Mouse (Mus musculus) CH12.LX (cell line): Measurements from ENCODE around the gene Olfr1406. TPM values are rescaled to one million over a fixed set of nuclear protein-coding genes. Genes with fewer than 3 reads are reported as not detected.

ENCODE experiments used
- DNase-seq: peaks from one replicate; pipeline ENCODE4 v3.0.0-alpha.2; 2013; ENCODE audit errors: extremely low read depth
- H3K27ac ChIP-seq: 2 replicates; pipeline ENCODE4 v1.5.1; 2012; ENCODE audit warnings: low read depth, mild to moderate bottlenecking, control low read depth, moderate library complexity; ENCODE audit not compliant: insufficient read depth
- H3K27me3 ChIP-seq: replicated peaks from 2 replicates; pipeline ENCODE3; 2012; ENCODE audit warnings: inconsistent platforms
- H3K36me3 ChIP-seq, 2 experiments: replicated peaks in 1 of 2; 2 replicates each; pipeline versions ENCODE3 to v1.6.1; 2012; ENCODE audit warnings: inconsistent platforms in 1 of 2, low read length in 1 of 2, mild to moderate bottlenecking in 1 of 2, mixed read lengths in 1 of 2, moderate library complexity in 1 of 2; ENCODE audit not compliant: control insufficient read depth in 1 of 2, insufficient read depth in 1 of 2
- H3K4me1 ChIP-seq, 2 experiments: 2 replicates each; pipeline ENCODE4 v1.6.1; 2012; ENCODE audit warnings: inconsistent platforms in 1 of 2, moderate library complexity in 1 of 2; ENCODE audit not compliant: insufficient read depth in 2 of 2, control insufficient read depth in 1 of 2
- H3K4me2 ChIP-seq: 2 replicates; pipeline ENCODE4 v1.6.1; 2012; ENCODE audit warnings: low read depth, mild to moderate bottlenecking, control low read depth; ENCODE audit not compliant: poor library complexity, insufficient read depth, severe bottlenecking
- H3K4me3 ChIP-seq, 3 experiments: fragments of 150-350 bp in 1 of 3; sonication (generic) in 1 of 3; replicated peaks in 1 of 3; 2 replicates each; pipeline versions ENCODE3 to v1.5.1; 2011 to 2012; ENCODE audit warnings: low read depth in 2 of 3, low read length in 2 of 3, mild to moderate bottlenecking in 2 of 3, moderate library complexity in 2 of 3, control low read depth in 1 of 3, improper control_type of control experiment in 1 of 3, inconsistent platforms in 1 of 3, mixed read lengths in 1 of 3; ENCODE audit not compliant: poor library complexity in 1 of 3
- H3K79me2 ChIP-seq: replicated peaks from 2 replicates; pipeline ENCODE4 v1.6.1; 2012; ENCODE audit warnings: mild to moderate bottlenecking, moderate library complexity; ENCODE audit not compliant: control insufficient read depth, poor library complexity, insufficient read depth, severe bottlenecking; ENCODE audit errors: extremely low read depth
- H3K9ac ChIP-seq: 2 replicates; pipeline ENCODE4 v1.6.1; 2012; ENCODE audit warnings: low read depth, mild to moderate bottlenecking, control low read depth, moderate library complexity; ENCODE audit not compliant: insufficient read depth
- H3K9me3 ChIP-seq: replicated peaks from 2 replicates; pipeline ENCODE3; 2012; ENCODE audit warnings: low read length, inconsistent platforms, mixed read lengths
- BHLHE40 ChIP-seq: IDR thresholded peaks from 2 replicates; pipeline ENCODE4 v1.6.1; 2011; ENCODE audit warnings: mild to moderate bottlenecking, low read depth, low read length, improper control_type of control experiment
- CHD2 ChIP-seq: IDR thresholded peaks from 2 replicates; pipeline ENCODE4 v1.6.1; 2011; ENCODE audit warnings: low read length, improper control_type of control experiment
- CTCF ChIP-seq, 2 experiments: IDR thresholded peaks in 1 of 2; conservative IDR thresholded peaks in 1 of 2; 2 replicates each; pipeline ENCODE4 v1.5.1; 2011 to 2012; ENCODE audit warnings: low read depth in 2 of 2, low read length in 2 of 2, improper control_type of control experiment in 1 of 2, inconsistent platforms in 1 of 2, mild to moderate bottlenecking in 1 of 2, moderate library complexity in 1 of 2
- E2F4 ChIP-seq: IDR thresholded peaks from 2 replicates; pipeline ENCODE4 v1.6.1; 2011; ENCODE audit warnings: low read depth, low read length, improper control_type of control experiment; ENCODE audit not compliant: insufficient replicate concordance
- ELF1 ChIP-seq: IDR thresholded peaks from 2 replicates; pipeline ENCODE4 v1.6.1; 2014; ENCODE audit warnings: low read depth, mild to moderate bottlenecking, inconsistent platforms, low read length, improper control_type of control experiment
- EP300 ChIP-seq: IDR thresholded peaks from 2 replicates; pipeline ENCODE4 v1.6.1; 2011; ENCODE audit warnings: low read length, improper control_type of control experiment
- ETS1 ChIP-seq: conservative IDR thresholded peaks from 2 replicates; pipeline ENCODE4 v1.6.1; 2012; ENCODE audit warnings: low read depth, mild to moderate bottlenecking, inconsistent platforms, low read length, improper control_type of control experiment, moderate library complexity
- HCFC1 ChIP-seq: IDR thresholded peaks from 2 replicates; pipeline ENCODE4 v1.6.1; 2012; ENCODE audit warnings: low read depth, mild to moderate bottlenecking, inconsistent platforms, low read length, improper control_type of control experiment
- JUN ChIP-seq: IDR thresholded peaks from 2 replicates; pipeline ENCODE4 v1.6.1; 2011; ENCODE audit warnings: low read depth, mild to moderate bottlenecking, low read length, improper control_type of control experiment, moderate library complexity; ENCODE audit not compliant: insufficient read depth
- JUND ChIP-seq: conservative IDR thresholded peaks from 2 replicates; pipeline ENCODE4 v1.6.1; 2011; ENCODE audit warnings: low read depth, low read length, improper control_type of control experiment
- KAT2A ChIP-seq: IDR thresholded peaks from 2 replicates; pipeline ENCODE4 v1.6.1; 2012; ENCODE audit warnings: low read length, improper control_type of control experiment, inconsistent platforms; ENCODE audit not compliant: insufficient replicate concordance
- MAFK ChIP-seq: IDR thresholded peaks from 2 replicates; pipeline ENCODE4 v1.6.1; 2011; ENCODE audit warnings: low read length, improper control_type of control experiment; ENCODE audit not compliant: insufficient replicate concordance
- MAX ChIP-seq: IDR thresholded peaks from 2 replicates; pipeline ENCODE4 v1.6.1; 2011; ENCODE audit warnings: low read length, improper control_type of control experiment
- MAZ ChIP-seq: IDR thresholded peaks from 2 replicates; pipeline ENCODE4 v1.6.1; 2012; ENCODE audit warnings: low read depth, mild to moderate bottlenecking, inconsistent platforms, low read length, improper control_type of control experiment, moderate library complexity
- MEF2A ChIP-seq: IDR thresholded peaks from 2 replicates; pipeline ENCODE4 v1.6.1; 2014; ENCODE audit warnings: low read depth, mild to moderate bottlenecking, inconsistent platforms, low read length, improper control_type of control experiment, borderline replicate concordance
- MYC ChIP-seq: IDR thresholded peaks from 2 replicates; pipeline ENCODE4 v1.6.1; 2011; ENCODE audit warnings: low read depth, mild to moderate bottlenecking, improper control_type of control experiment, low read length
- NRF1 ChIP-seq: IDR thresholded peaks from 2 replicates; pipeline ENCODE4 v1.6.1; 2014; ENCODE audit warnings: low read depth, mild to moderate bottlenecking, inconsistent platforms, low read length, improper control_type of control experiment, moderate library complexity
- PAX5 ChIP-seq: IDR thresholded peaks from 2 replicates; pipeline ENCODE4 v1.6.1; 2012; ENCODE audit warnings: low read length, inconsistent platforms, mixed read lengths
- POLR2AphosphoS2 ChIP-seq: IDR thresholded peaks from 2 replicates; pipeline ENCODE4 v1.6.1; 2011; ENCODE audit warnings: low read depth, low read length, improper control_type of control experiment
- RAD21 ChIP-seq: IDR thresholded peaks from 2 replicates; pipeline ENCODE4 v1.6.1; 2011; ENCODE audit warnings: low read depth, mild to moderate bottlenecking, low read length, improper control_type of control experiment, moderate library complexity
- SIN3A ChIP-seq: IDR thresholded peaks from 2 replicates; pipeline ENCODE4 v1.6.1; 2012; ENCODE audit warnings: low read length, improper control_type of control experiment, inconsistent platforms
- SMC3 ChIP-seq: IDR thresholded peaks from 2 replicates; pipeline ENCODE4 v1.6.1; 2011; ENCODE audit warnings: low read depth, low read length, improper control_type of control experiment
- TCF12 ChIP-seq: IDR thresholded peaks from 2 replicates; pipeline ENCODE4 v1.6.1; 2014; ENCODE audit warnings: low read depth, mild to moderate bottlenecking, inconsistent platforms, low read length, improper control_type of control experiment
- UBTF ChIP-seq: IDR thresholded peaks from 2 replicates; pipeline ENCODE4 v1.6.1; 2012; ENCODE audit warnings: low read depth, mild to moderate bottlenecking, inconsistent platforms, low read length, improper control_type of control experiment, moderate library complexity
- USF2 ChIP-seq: conservative IDR thresholded peaks from 2 replicates; pipeline ENCODE4 v1.6.1; 2011; ENCODE audit warnings: low read depth, low read length, improper control_type of control experiment
- ZC3H11A ChIP-seq: IDR thresholded peaks from 2 replicates; pipeline ENCODE4 v1.6.1; 2012; ENCODE audit warnings: low read depth, mild to moderate bottlenecking, inconsistent platforms, low read length, improper control_type of control experiment
- ZKSCAN1 ChIP-seq: IDR thresholded peaks from 2 replicates; pipeline ENCODE4 v1.6.1; 2012; ENCODE audit warnings: low read depth, inconsistent platforms, low read length, improper control_type of control experiment, borderline replicate concordance
- ZNF384 ChIP-seq: IDR thresholded peaks from 2 replicates; pipeline ENCODE4 v1.6.1; 2012; ENCODE audit warnings: low read depth, low read length, improper control_type of control experiment, inconsistent platforms
- dilution Hi-C: fragments of 300-500 bp; cut with MboI; formaldehyde crosslinking; loops from 2 replicates; pipeline ENCODE4 v1.14.3; 2020; ENCODE audit warnings: low sequenced_read_pairs; ENCODE audit not compliant: extremely low pct_unique_long_range_greater_than_20kb, extremely low pct_ligation_motif_present
- in situ Hi-C: fragments of 300-500 bp; cut with MboI; formaldehyde crosslinking; loops from 3 replicates; pipeline ENCODE4 v1.14.3; 2019; ENCODE audit warnings: low sequenced_read_pairs, low pct_ligation_motif_present, low pct_unique_long_range_greater_than_20kb, mixed read lengths
- polyA plus RNA-seq: library from polyadenylated mRNA; unstranded; fragments of >175 nt; gene quantifications from 2 replicates; pipeline ENCODE4 v1.2.1, GENCODE M21; 2012; ENCODE audit warnings: low read depth; ENCODE audit not compliant: insufficient read length
- total RNA-seq, 2 experiments: library from RNA; depleted of rRNA; stranded (reverse); fragments of 300-350 nt in 1 of 2; fragments of >200 nt in 1 of 2; gene quantifications; 2 replicates each; pipeline ENCODE4 v1.2.3; 2012 to 2014

The Olfr1406 gene
- total and polyA plus RNA-seq, 3 experiments: not detected

GRCm38 (mm10) chr1:173197508-173197907 lies 7.1 kb upstream of the Olfr1406 start, which contains the start of gene Olfr218:
Gene Olfr218 (plus strand): TSS chr1:173197808.
- TF ChIP-seq MAZ (no peak), USF2 (no peak), BHLHE40 (no peak)
- Histone ChIP-seq H3K9me3 (no peaks in the 10 kb centered on the region), H3K79me2 (no peaks in the 10 kb centered on the region), H3K9ac (no peak within 1 kb of the TSS), H3K27me3 (no peaks in the 10 kb centered on the region), H3K27ac (no peak within 1 kb of the TSS), H3K4me3 (no peak within 1 kb of the TSS), H3K4me1 (no peaks in the 10 kb centered on the region), H3K36me3 (no peaks in the 10 kb centered on the region), H3K4me2 (no peak within 1 kb of the TSS)
- no peak for DNase-seq
- dilution Hi-C loops: no loop called here
- in situ Hi-C loops: no loop called here

DNA sequence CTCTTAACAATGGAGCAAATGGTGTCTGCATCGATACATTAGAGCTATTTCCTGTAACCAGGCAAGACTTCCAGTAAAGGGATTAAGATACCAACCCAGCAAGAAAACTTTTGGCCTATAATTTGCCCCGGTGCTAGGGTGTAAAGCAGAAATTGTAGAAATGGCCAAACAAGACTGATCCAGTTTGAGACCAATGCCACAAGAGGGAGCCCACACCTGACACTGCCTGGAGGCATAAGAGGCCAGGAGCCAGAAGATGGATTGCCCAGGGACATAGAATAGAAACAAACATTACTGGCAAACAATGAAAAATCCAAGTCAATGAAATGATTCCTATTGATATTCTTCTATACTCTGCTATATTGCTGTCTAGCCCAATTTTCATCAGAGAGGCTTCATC lies 5.9 kb upstream of the Olfr1406 start:
- no peak overlapping the region for H3K4me3 ChIP-seq

GRCm38 (mm10) chr1:173192059-173192458 lies 1.6 kb upstream of the Olfr1406 start:
- H3K36me3 ChIP-seq: no peaks in the 10 kb centered on the region
- no peak overlapping the region for H3K4me3 ChIP-seq
- no peaks in the 10 kb centered on the region for H3K79me2 ChIP-seq
- in situ Hi-C loops: no loop called here
- H3K27ac ChIP-seq: no peak overlapping the region
- H3K4me1 ChIP-seq: no peaks in the 10 kb centered on the region
- H3K27me3 ChIP-seq: no peaks in the 10 kb centered on the region
- H3K4me2 ChIP-seq: no peak overlapping the region
- no peaks in the 10 kb centered on the region for H3K9me3 ChIP-seq
- TF ChIP-seq USF2 (no peak), EP300 (no peak), BHLHE40 (no peak), MYC (no peak), JUND (no peak), E2F4 (no peak), CHD2 (no peak), ETS1 (no peak), CTCF (conservative IDR thresholded peaks at IDR 0.05 in 1 of 2, IDR thresholded peaks at IDR 0.05 in 1 of 2; ENCODE audit: low read depth in 2 of 2, low read length in 2 of 2) (no peak), ELF1 (no peak), NRF1 (no peak), SIN3A (no peak), UBTF (no peak), ZC3H11A (no peak), ZKSCAN1 (no peak), TCF12 (no peak), HCFC1 (no peak)
- TF ChIP-seq, all 38 proteins: peak for 0
- dilution Hi-C loops: no loop called here
- DNase-seq: no peak
- H3K9ac ChIP-seq: no peak overlapping the region

More for the DNA sequence above, 5.9 kb upstream of the Olfr1406 start:
- dilution Hi-C loops (no loop called here), in situ Hi-C loops (no loop called here)
- peak; percentile 24 for DNase-seq
- H3K27ac ChIP-seq: no peak overlapping the region
- H3K9ac ChIP-seq: no peak overlapping the region
- H3K4me1 ChIP-seq: no peaks in the 10 kb centered on the region
- H3K27me3 ChIP-seq: no peaks in the 10 kb centered on the region
- H3K9me3 ChIP-seq: no peaks in the 10 kb centered on the region
- no peak for TF ChIP-seq PAX5
- TF ChIP-seq NRF1: no peak
- TF ChIP-seq MAX: no peak
- no peak for TF ChIP-seq MAFK
- TF ChIP-seq KAT2A: no peak
- TF ChIP-seq JUN: no peak
- TF ChIP-seq UBTF: no peak
- TF ChIP-seq SIN3A: no peak
- no peak for TF ChIP-seq ZNF384
- TF ChIP-seq RAD21: peak; percentile 44
- TF ChIP-seq MAZ: no peak
- no peak for TF ChIP-seq MEF2A
- TF ChIP-seq SMC3: peak; percentile 56
- TF ChIP-seq CTCF (conservative IDR thresholded peaks at IDR 0.05 in 1 of 2, IDR thresholded peaks at IDR 0.05 in 1 of 2; ENCODE audit: low read depth in 2 of 2, low read length in 2 of 2): peak in 1 of 2 experiments; percentile 60; a peak in 2 of 4 replicates
- no peak for TF ChIP-seq USF2
- TF ChIP-seq ZC3H11A: no peak
- no peak for TF ChIP-seq HCFC1
- no peak for TF ChIP-seq POLR2AphosphoS2
- no peak for TF ChIP-seq TCF12
- TF ChIP-seq JUND: no peak
- H3K79me2 ChIP-seq: no peaks in the 10 kb centered on the region
- H3K4me2 ChIP-seq: no peak overlapping the region
- no peaks in the 10 kb centered on the region for H3K36me3 ChIP-seq
